Comparison of ENCODE assay signal across 8 mouse cellular contexts in the genomic region with DNA sequence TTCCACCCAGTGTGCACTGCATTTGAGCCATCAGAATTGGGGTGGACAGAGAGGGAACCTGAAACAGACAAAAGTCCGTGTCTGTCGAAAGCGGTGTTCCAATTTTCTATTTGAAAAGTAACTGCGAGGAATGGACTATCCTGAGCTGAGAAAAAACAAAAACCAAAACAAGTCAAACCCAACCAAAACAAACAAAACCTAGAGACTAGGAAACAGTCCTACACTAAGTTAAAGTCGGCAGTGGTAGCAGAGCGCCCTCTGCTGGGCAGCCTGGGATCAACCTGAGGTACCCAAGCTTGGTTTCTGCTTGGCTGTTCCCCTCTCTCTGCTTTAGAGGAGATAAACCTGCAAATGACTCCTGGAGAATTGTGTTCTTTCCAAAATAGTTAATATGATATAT. TPM values are rescaled to one million over a fixed set of nuclear protein-coding genes. Genes with fewer than 3 reads are reported as not detected.
A peak's percentile ranks its signal among the peaks of the same experiment; 100 is the strongest.
DNase-seq lines count a peak whose midpoint lies in the region; ATAC-seq and TF ChIP-seq lines count a peak whose summit lies in the region.

No protein-coding gene starts in this region.

- no peaks in the 10 kb centered on the region for H3K36me3 ChIP-seq in kidney, embryonic 14.5 days (ENCODE audit: control insufficient read depth, insufficient read depth, low read length)
- no peaks in the 10 kb centered on the region for H3K36me3 ChIP-seq in liver, adult 2 months (ENCODE audit: control insufficient read depth, insufficient read depth, low read length)
- H3K36me3 ChIP-seq in stomach, postnatal 0 days (ENCODE audit: control insufficient read depth, insufficient read depth, low read length), result no peaks in the 10 kb centered on the region

- DNase-seq in 3134 (ENCODE audit: extremely low read depth, insufficient read length, low spot score), result peak; percentile 59
- peak; percentile 57 for DNase-seq in R1 (ENCODE audit: low read depth, low spot score)
- DNase-seq in cerebellum, postnatal 14 days, result peak; percentile 88 to 91
- DNase-seq in gastrocnemius, adult 8-10 months (ENCODE audit: low spot score in 2 of 2), result peak; percentile 60 to 67
- peak; percentile 21 for DNase-seq in liver, adult 2 months (ENCODE audit: extremely low read depth, low read depth, low spot score)
- peak; percentile 30 to 64 for DNase-seq in natural killer cell, adult 2 months (ENCODE audit: low spot score in 2 of 2)
- DNase-seq in stomach, postnatal 0 days (ENCODE audit: low spot score), result peak; percentile 80

- no peaks in the 10 kb centered on the region for H3K4me1 ChIP-seq in kidney, embryonic 14.5 days (ENCODE audit: control insufficient read depth, insufficient read depth, low read length)
- H3K4me1 ChIP-seq in liver, adult 2 months (ENCODE audit: control insufficient read depth, insufficient read depth, low read length), result no peaks in the 10 kb centered on the region
- no peaks in the 10 kb centered on the region for H3K4me1 ChIP-seq in stomach, postnatal 0 days (replicated peaks; ENCODE audit: control insufficient read depth, insufficient read depth)

- TF ChIP-seq POLR2A in liver, adult 2 months (IDR thresholded peaks at IDR 0.05; ENCODE audit: extremely low read depth, insufficient read depth, low read length), result no peak

- peaks cover 8% of the 10 kb centered on the region; the same call in 1 of the 2 replicates for H3K27me3 ChIP-seq in kidney, embryonic 14.5 days (ENCODE audit: control insufficient read depth, insufficient read depth, low read length)
- H3K27me3 ChIP-seq in liver, adult 2 months (ENCODE audit: control insufficient read depth, insufficient read depth, low read length), result no peaks in the 10 kb centered on the region
- no peaks in the 10 kb centered on the region for H3K27me3 ChIP-seq in stomach, postnatal 0 days (ENCODE audit: control insufficient read depth, insufficient read depth, low read length)

- no peak overlapping the region for H3K4me2 ChIP-seq in kidney, embryonic 14.5 days (replicated peaks; ENCODE audit: low read depth, low read length)
- no peak overlapping the region for H3K4me2 ChIP-seq in stomach, postnatal 0 days (replicated peaks; ENCODE audit: low read depth)

- WGBS in kidney, embryonic 14.5 days, result 24% methylated on average over 6 of the region's 6 CpGs
- WGBS in liver, adult 2 months, result 17% methylated on average over 6 of the region's 6 CpGs
- 15% methylated on average over 6 of the region's 6 CpGs for WGBS in stomach, postnatal 0 days

- H3K9ac ChIP-seq in kidney, embryonic 14.5 days (ENCODE audit: low read depth, low read length), result no peak overlapping the region
- no peak overlapping the region for H3K9ac ChIP-seq in liver, adult 2 months (ENCODE audit: low read depth, low read length)
- H3K9ac ChIP-seq in stomach, postnatal 0 days (ENCODE audit: low read length), result no peak overlapping the region

- H3K4me3 ChIP-seq in kidney, embryonic 14.5 days (ENCODE audit: low read length), result no peak overlapping the region
- H3K4me3 ChIP-seq in liver, adult 2 months (ENCODE audit: insufficient read depth, low read depth, low read length), result no peak overlapping the region; the same call in 1 of the 2 replicates
- H3K4me3 ChIP-seq in stomach, postnatal 0 days (ENCODE audit: low read depth, low read length), result no peak overlapping the region

- no peak for TF ChIP-seq EP300 in stomach, postnatal 0 days (optimal IDR thresholded peaks at IDR 0.05)

- peak; percentile 95 for TF ChIP-seq CTCF in liver, adult 2 months (IDR thresholded peaks at IDR 0.05; ENCODE audit: low read depth, low read length)
- TF ChIP-seq CTCF in stomach, postnatal 0 days (IDR thresholded peaks at IDR 0.05; ENCODE audit: low read depth), result peak; percentile 97

- no peaks in the 10 kb centered on the region for H3K9me3 ChIP-seq in kidney, embryonic 14.5 days (ENCODE audit: control insufficient read depth, low read length)
- H3K9me3 ChIP-seq in stomach, postnatal 0 days (ENCODE audit: control insufficient read depth, low read length), result no peaks in the 10 kb centered on the region

- no peak overlapping the region for H3K27ac ChIP-seq in kidney, embryonic 14.5 days (ENCODE audit: low read depth, low read length)
- no peak overlapping the region for H3K27ac ChIP-seq in liver, adult 2 months (replicated peaks; ENCODE audit: insufficient read depth, low read depth, low read length)
- no peak overlapping the region for H3K27ac ChIP-seq in stomach, postnatal 0 days (replicated peaks)

- 0 out of 2 replicates have a peak, but pooled peaks have one; percentile 74 for ATAC-seq in kidney, embryonic 14.5 days (ENCODE audit: low FRiP score, low TSS enrichment)
- no peak; the same call in 1 of the 2 replicates for ATAC-seq in stomach, postnatal 0 days (ENCODE audit: low FRiP score, low TSS enrichment)

- no peaks in the 10 kb centered on the region for H3K79me2 ChIP-seq in liver, adult 2 months (ENCODE audit: control insufficient read depth, insufficient read depth, low read length)

RNA-seq across cellular contexts. Expression of a gene that starts 10.0 kb away (rescaled TPM):
- total RNA-seq in gastrocnemius, adult 8-10 months (2022), result 100 to 1,000 TPM in 2 of 4 experiments, 10 to 100 TPM in 2; 89.9 to 149 (median 110) TPM
- polyA plus RNA-seq in kidney, embryonic 14.5 days (2014; fragmentation: Nextera tagmentation; extraction: Ambion mirVana), result 146 and 159 TPM in 2 replicates
- total RNA-seq in liver, adult 2 months (2014; rRNA removed), result 19.4 and 19.6 TPM in 2 replicates
- 14.5 and 21.7 TPM in 2 replicates for polyA plus RNA-seq in liver, adult 2 months (2012; rRNA removed)
- polyA plus RNA-seq in stomach, postnatal 0 days (2015; fragmentation: Nextera tagmentation; extraction: Ambion mirVana), result 65.7 and 71.0 TPM in 2 replicates

Comparison
In these comparisons a context has a peak if more than half of its experiments do, and no peak if none do; other contexts are left out.
1. DNase-seq: peak in every context shown above with its lines; median percentile 90 in cerebellum, postnatal 14 days; 80 in stomach, postnatal 0 days; 64 in gastrocnemius, adult 8-10 months; 59 in 3134; 57 in R1; 47 in natural killer cell, adult 2 months; 21 in liver, adult 2 months.